Mouse (Mus musculus): ENCODE results near the gene Odf3l1. TPM values are rescaled to one million over a fixed set of nuclear protein-coding genes. Genes with fewer than 3 reads are reported as not detected.
"Not testable (repeated sequence)": the region's sequence is repeated elsewhere in the genome, so short reads cannot be mapped to it uniquely, and the experiment has no call there.

The Odf3l1 gene
- polyA plus RNA-seq (2015; fragmentation: Nextera tagmentation; extraction: Ambion mirVana) = 1.2 and 1.3 TPM in 2 replicates

DNA sequence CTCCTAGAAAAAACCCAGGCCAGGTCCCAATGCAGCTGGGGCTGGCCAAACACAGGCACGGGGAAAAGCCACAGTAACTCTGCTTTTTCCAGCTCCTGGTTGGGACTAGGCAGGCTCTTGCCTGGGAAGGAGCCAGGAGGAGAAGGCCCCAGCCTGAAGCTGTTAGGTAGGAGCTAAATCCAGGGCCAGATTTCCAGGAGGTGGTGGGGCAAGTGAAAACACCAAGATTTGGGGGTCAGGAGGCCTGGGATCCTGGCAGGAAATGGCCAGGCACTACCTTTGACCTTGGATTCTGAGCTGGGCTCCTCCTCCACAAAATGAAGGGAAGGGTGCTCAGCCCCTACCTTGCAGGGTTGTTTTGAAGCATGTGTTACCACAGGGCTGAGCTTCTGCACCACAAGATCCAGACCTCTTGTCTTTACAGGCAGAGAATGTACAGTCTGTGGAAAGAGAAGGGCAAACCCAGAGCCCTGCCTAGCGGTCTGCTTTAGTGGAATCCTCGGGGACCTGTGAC, at the start of gene Odf3l1:
Odf3l1 (minus strand) TSS at position 464 of the 514 bp plus-strand sequence.
- no peaks in the 10 kb centered on the region for H3K36me3 ChIP-seq
- peak within 1 kb of the TSS; percentile 75 for H3K4me2 ChIP-seq (replicated peaks)
- peaks cover 61% of the 10 kb centered on the region for H3K4me1 ChIP-seq (replicated peaks)
- no peaks in the 10 kb centered on the region for H3K27me3 ChIP-seq (replicated peaks)
- H3K9ac ChIP-seq = peak within 1 kb of the TSS; percentile 64
- H3K4me3 ChIP-seq (replicated peaks) = peak within 1 kb of the TSS; percentile 52
- peak within 1 kb of the TSS; percentile 81 for H3K27ac ChIP-seq
- ATAC-seq = peak; percentile 7; the same call in 1 of the 2 replicates
- no peaks in the 10 kb centered on the region for H3K9me3 ChIP-seq
- WGBS = 5% methylated on average over 3 of the region's 3 CpGs

DNA sequence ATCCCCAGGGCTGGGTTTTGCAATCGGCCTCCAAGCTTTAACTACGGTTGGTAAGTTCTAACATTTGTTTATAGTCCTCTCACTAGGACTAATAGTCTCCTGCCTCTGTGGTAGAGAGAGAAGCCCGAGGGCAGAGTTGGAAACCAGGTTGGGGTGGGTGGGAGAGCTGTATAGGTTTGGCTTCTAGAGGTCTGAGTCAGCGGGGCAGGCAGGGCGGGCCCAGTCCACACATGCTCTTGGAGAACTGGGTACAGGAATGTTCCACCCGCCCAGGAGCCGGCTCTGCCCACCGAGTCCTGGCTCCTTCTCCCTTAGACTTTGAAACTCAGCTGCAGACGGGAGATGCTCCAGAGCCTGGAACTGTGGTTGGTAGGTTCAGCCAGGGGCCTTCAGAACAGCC, 49.5 kb upstream of the Odf3l1 start:
- Histone ChIP-seq H3K27me3 (replicated peaks) (no peaks in the 10 kb centered on the region), H3K4me2 (replicated peaks) (no peak overlapping the region), H3K4me3 (replicated peaks) (no peak overlapping the region), H3K9ac (no peak overlapping the region), H3K9me3 (no peaks in the 10 kb centered on the region), H3K36me3 (peaks cover 20% of the 10 kb centered on the region), H3K27ac (no peak overlapping the region), H3K4me1 (replicated peaks) (no peaks in the 10 kb centered on the region)
- WGBS = 70% methylated on average over 9 of the region's 9 CpGs
- no peak for ATAC-seq

DNA sequence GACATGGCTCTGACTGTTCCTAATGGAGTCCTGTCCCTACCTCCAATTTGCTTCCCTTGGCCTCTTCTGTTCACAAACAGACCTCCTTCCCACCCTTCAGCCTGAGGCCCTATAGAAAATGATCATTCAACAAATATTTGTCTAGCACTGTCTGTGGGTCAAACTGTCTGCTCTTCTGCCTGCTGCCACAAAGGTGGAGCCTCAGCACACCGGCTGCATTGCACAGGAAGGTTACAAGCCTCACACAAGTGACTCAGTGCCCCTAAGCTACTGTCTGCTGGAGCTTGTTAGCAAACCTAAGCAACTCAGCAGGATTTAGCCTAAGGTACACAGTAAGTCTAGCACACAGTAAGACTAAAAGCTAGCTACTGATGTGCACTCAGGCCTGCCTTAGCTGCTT, 46.5 kb upstream of the Odf3l1 start:
- H3K4me2 ChIP-seq (replicated peaks) = no peak overlapping the region
- no peak for ATAC-seq
- 46% methylated on average over 1 of the region's 1 CpGs for WGBS
- no peaks in the 10 kb centered on the region for H3K4me1 ChIP-seq (replicated peaks)
- H3K27me3 ChIP-seq (replicated peaks) = no peaks in the 10 kb centered on the region
- no peak overlapping the region for H3K4me3 ChIP-seq (replicated peaks)
- H3K36me3 ChIP-seq = 0 out of 2 replicates have a peak, but pooled peaks cover 4% of the 10 kb centered on the region
- no peaks in the 10 kb centered on the region for H3K9me3 ChIP-seq
- H3K9ac ChIP-seq = no peak overlapping the region
- no peak overlapping the region for H3K27ac ChIP-seq

DNA sequence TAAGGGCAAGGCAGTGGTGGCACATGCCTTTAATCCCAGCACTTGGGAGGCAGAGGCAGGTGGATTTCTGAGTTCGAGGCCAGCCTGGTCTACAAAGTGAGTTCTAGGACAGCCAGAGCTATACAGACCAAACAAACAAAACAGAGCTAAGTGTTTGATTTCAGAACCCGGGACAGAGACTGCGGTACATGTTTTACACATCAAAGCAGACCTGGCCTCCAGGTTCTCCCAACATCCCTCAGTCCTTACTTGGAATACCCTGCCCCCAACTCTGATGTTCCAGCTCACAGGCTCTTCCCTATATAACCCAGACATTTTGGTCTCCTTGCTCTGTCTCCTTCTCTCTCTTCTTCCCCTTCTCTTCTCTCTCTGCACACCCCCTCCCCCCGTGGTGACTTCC, 45.5 kb upstream of the Odf3l1 start:
- not testable (repeated sequence) for H3K4me1 ChIP-seq (replicated peaks); H3K27me3 ChIP-seq (replicated peaks); H3K4me2 ChIP-seq (replicated peaks); H3K9me3 ChIP-seq; H3K9ac ChIP-seq; ATAC-seq; H3K4me3 ChIP-seq (replicated peaks); H3K27ac ChIP-seq; H3K36me3 ChIP-seq
- WGBS = 44% methylated on average over 4 of the region's 4 CpGs

DNA sequence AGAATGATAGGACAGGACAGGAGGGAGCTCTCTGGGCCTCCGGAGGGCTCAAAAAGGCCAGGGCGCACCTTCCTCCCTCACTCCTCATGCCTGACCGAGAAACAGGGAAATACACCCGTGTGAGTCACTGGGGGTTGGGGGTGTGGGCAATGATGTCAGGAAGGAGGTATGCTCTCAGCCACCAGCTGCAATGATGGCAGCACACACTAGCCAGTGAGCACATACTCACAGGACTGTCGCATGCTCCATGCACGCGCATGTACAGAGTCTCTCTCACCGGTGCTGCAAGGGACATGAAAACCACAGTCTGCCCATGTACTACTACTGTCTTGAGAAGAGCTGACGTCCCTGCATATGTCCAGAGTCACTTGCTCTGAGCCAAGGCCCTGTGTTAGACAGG, 43.1 kb upstream of the Odf3l1 start:
- peak; percentile 34; the same call in 1 of the 2 replicates for ATAC-seq
- H3K9me3 ChIP-seq = no peaks in the 10 kb centered on the region
- H3K27ac ChIP-seq = no peak overlapping the region
- no peaks in the 10 kb centered on the region for H3K27me3 ChIP-seq (replicated peaks)
- no peak overlapping the region for H3K4me2 ChIP-seq (replicated peaks)
- H3K4me1 ChIP-seq (replicated peaks) = no peaks in the 10 kb centered on the region
- no peak overlapping the region for H3K9ac ChIP-seq
- no peaks in the 10 kb centered on the region for H3K36me3 ChIP-seq
- no peak overlapping the region for H3K4me3 ChIP-seq (replicated peaks)
- 75% methylated on average over 9 of the region's 9 CpGs for WGBS

DNA sequence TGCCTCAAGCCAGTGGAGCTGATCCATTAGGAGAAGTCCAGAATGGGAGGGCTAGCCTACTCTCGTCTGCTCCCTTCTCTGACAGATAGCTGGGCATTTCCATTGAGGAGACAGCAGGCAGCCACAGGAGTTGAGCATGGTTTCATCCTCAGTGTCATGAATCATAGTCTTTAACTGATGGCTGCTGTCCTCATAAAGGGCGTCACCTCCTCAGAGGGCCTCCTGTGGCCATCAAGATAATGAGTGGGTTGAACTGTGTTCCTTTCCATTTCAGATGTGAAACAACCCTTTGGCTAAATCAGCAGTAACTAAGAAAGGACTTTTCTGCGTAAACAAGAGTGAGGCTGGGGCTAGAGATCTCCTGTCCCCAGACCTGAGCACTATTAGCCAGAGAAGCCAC, 39.2 kb upstream of the Odf3l1 start:
- WGBS = 83% methylated on average over 3 of the region's 3 CpGs

DNA sequence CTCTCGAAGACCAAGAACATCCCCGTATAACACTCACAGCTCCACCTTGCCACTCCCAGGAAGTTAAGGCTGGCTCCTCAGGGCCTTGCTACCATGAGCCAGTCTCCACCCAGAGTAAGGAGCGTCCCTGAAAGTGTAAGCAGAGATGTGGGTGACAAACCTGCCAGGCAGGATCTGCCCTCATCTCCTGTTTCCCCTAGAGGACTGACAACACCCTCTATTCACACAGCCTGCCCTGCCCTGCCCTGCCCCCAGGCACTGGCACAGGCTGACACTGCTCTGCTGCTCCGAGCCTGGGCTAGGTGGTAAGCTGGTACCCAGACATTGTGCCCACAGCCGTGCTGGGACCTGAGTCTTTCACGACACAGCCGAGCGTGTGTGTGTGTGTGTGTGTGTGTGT, 36.7 kb upstream of the Odf3l1 start:
- no peaks in the 10 kb centered on the region for H3K27me3 ChIP-seq (replicated peaks)
- H3K36me3 ChIP-seq = no peaks in the 10 kb centered on the region
- H3K9me3 ChIP-seq = no peaks in the 10 kb centered on the region
- no peak overlapping the region for H3K4me3 ChIP-seq (replicated peaks)
- H3K4me1 ChIP-seq (replicated peaks) = peaks cover 2% of the 10 kb centered on the region
- peak; percentile 83 for ATAC-seq
- H3K4me2 ChIP-seq (replicated peaks) = no peak overlapping the region; the same call in 1 of the 2 replicates
- H3K9ac ChIP-seq = no peak overlapping the region
- H3K27ac ChIP-seq = no peak overlapping the region
- WGBS = 49% methylated on average over 8 of the region's 8 CpGs

More for the DNA sequence above, 39.2 kb upstream of the Odf3l1 start:
- H3K9ac ChIP-seq = no peak overlapping the region
- no peak for ATAC-seq
- H3K27ac ChIP-seq = no peak overlapping the region
- H3K36me3 ChIP-seq = no peaks in the 10 kb centered on the region
- peaks cover 2% of the 10 kb centered on the region for H3K4me1 ChIP-seq (replicated peaks)
- H3K4me2 ChIP-seq (replicated peaks) = no peak overlapping the region
- no peak overlapping the region for H3K4me3 ChIP-seq (replicated peaks)
- H3K27me3 ChIP-seq (replicated peaks) = no peaks in the 10 kb centered on the region
- H3K9me3 ChIP-seq = no peaks in the 10 kb centered on the region

DNA sequence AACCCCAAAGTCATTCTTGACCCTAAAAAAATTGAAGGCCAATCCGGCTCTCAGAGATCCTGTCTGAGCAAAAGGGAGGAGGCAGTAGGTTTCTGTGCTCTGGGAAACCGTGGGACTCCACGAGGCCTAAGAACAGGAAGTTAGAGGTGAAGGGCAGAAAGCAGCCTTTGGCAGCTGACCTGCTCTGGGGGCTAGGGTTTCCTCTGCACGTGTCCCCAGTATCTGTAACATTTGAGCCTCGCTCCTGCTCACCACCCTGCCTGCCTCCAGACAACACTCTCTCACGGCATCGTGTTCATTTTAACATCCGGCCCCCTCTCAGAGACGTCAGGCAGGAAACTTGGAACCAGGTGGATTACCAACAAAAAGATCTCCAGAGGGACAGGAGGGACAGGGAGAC, 36.1 kb upstream of the Odf3l1 start:
- ATAC-seq = peak; percentile 30; the same call in 1 of the 2 replicates
- H3K27ac ChIP-seq = no peak overlapping the region

DNA sequence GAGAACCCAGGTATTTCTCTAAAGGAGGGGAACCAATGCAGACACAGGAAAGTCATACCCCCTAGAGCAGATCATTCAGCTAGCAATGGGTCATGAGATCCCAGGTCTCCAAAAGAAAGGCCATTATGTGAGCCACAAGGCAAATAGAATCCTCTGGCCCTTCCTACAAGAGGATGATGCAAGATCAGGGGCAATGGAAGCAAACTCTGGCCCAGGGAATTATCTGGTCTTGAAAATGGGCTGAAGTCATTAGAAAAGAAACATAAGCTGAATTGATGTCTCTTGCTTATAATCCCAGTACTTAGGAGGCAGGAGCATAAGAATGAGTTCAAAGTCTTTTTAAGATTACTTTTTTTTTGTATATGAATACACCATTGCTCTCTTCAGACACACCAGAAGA, 35.6 kb upstream of the Odf3l1 start:
- Histone ChIP-seq H3K36me3 (no peaks in the 10 kb centered on the region), H3K9ac (no peak overlapping the region), H3K9me3 (no peaks in the 10 kb centered on the region), H3K27me3 (replicated peaks) (no peaks in the 10 kb centered on the region), H3K4me2 (replicated peaks) (no peak overlapping the region), H3K4me3 (replicated peaks) (no peak overlapping the region), H3K4me1 (replicated peaks) (peaks cover 2% of the 10 kb centered on the region), H3K27ac (no peak overlapping the region)
- ATAC-seq = no peak

More for the DNA sequence above, 36.1 kb upstream of the Odf3l1 start:
- Histone ChIP-seq H3K9ac (no peak overlapping the region), H3K27me3 (replicated peaks) (no peaks in the 10 kb centered on the region), H3K9me3 (no peaks in the 10 kb centered on the region), H3K4me1 (replicated peaks) (peaks cover 2% of the 10 kb centered on the region), H3K4me3 (replicated peaks) (no peak overlapping the region), H3K36me3 (no peaks in the 10 kb centered on the region), H3K4me2 (replicated peaks) (no peak overlapping the region; the same call in 1 of the 2 replicates)
- WGBS = 30% methylated on average over 9 of the region's 9 CpGs

DNA sequence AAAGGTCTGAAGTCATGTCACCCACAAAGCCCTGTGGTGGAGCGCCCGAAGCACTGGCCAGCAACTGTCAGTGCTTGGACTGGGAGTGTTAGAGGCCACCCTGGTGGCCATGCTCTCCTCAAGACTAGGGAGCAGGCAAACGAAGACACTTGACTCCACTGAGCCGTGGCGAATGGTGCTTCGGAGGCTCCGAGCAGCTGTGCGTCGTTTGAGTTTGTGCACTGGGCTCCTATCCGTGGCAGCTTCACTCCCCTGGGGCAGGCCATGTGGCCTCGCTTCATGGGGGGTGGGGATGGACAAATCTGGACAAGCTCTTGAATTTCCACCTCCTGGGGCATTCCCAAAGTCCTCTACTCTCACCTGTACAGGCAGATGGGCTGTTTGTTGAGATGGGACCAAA, 34.9 kb upstream of the Odf3l1 start:
- WGBS = 75% methylated on average over 11 of the region's 11 CpGs
- Histone ChIP-seq H3K27ac (no peak overlapping the region), H3K9me3 (no peaks in the 10 kb centered on the region), H3K4me3 (replicated peaks) (no peak overlapping the region), H3K9ac (no peak overlapping the region), H3K4me1 (replicated peaks) (peaks cover 2% of the 10 kb centered on the region), H3K27me3 (replicated peaks) (no peaks in the 10 kb centered on the region), H3K4me2 (replicated peaks) (no peak overlapping the region), H3K36me3 (no peaks in the 10 kb centered on the region)
- ATAC-seq = no peak

DNA sequence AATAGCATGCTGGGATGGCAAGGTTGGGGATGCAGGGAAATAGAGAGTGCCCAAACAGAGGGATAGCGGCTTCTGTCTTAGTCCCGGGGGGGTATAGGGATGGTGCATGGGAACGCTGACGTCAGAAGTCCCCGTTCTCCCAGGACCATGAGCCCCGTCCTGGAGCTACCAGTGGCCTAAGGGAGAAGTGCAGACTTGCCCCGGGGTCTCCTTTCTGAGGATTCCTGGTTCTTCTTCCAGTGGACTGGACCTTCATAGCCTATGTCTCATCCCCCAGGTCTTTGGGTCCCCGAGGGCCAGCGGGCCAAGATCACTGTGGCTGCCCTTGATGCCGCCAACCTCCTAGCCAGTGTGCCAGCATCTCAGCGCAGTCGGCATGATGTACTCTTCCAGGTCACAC, 32.3 kb upstream of the Odf3l1 start:
- no peak overlapping the region for H3K4me2 ChIP-seq (replicated peaks)
- H3K9me3 ChIP-seq = no peaks in the 10 kb centered on the region
- no peak overlapping the region for H3K27ac ChIP-seq
- H3K36me3 ChIP-seq = 0 out of 2 replicates have a peak, but pooled peaks cover 4% of the 10 kb centered on the region
- peaks cover 4% of the 10 kb centered on the region; the same call in 1 of the 2 replicates for H3K27me3 ChIP-seq (replicated peaks)
- H3K9ac ChIP-seq = no peak overlapping the region
- peaks cover 2% of the 10 kb centered on the region for H3K4me1 ChIP-seq (replicated peaks)
- no peak overlapping the region for H3K4me3 ChIP-seq (replicated peaks)
- no peak for ATAC-seq
- WGBS = 89% methylated on average over 12 of the region's 12 CpGs

DNA sequence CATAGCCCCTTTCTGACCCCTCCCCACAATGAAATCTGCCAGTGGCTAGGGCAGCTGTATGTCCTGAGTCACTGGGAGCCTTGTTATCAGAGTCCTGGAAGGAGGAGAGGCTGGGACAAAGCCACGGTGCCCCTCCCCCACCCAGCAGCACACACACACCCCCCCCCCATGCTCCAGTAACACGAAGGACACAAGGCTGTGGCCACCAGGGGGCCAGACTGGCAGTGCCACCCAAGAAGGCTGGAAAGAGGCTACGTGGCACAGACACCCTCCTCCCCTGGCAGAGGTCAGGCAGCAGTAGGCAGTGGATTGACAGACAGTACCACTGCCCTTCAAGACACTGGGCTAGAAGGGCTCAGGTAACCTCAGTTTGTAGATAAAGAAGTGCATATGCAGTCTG, 29.5 kb upstream of the Odf3l1 start:
- Histone ChIP-seq H3K4me1 (replicated peaks) (peaks cover 5% of the 10 kb centered on the region; the same call in 1 of the 2 replicates), H3K36me3 (0 out of 2 replicates have a peak, but pooled peaks cover 4% of the 10 kb centered on the region), H3K9me3 (no peaks in the 10 kb centered on the region), H3K9ac (no peak overlapping the region), H3K27ac (no peak overlapping the region), H3K4me2 (replicated peaks) (no peak overlapping the region), H3K27me3 (replicated peaks) (peaks cover 4% of the 10 kb centered on the region; the same call in 1 of the 2 replicates), H3K4me3 (replicated peaks) (no peak overlapping the region)
- 20% methylated on average over 3 of the region's 3 CpGs for WGBS
- no peak for ATAC-seq

DNA sequence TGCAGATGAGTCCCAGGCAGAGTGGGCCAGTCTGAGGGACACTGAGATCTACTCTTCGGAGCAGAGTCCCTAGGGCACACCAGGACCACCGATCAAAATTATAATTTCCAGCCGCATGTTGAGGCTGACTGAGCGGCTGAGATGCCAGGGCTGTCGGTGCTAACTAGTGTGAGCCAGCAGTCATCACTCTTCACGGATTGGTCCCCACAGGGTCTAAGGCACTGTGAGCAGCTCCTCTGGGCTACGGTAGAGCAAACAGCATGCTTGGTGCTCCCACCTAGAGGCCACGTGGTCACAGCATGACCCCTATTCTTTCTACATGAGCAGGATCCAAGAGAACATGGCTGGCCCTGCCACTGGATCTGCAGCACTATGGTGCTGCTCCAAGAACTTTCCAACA, 28.8 kb upstream of the Odf3l1 start:
- Histone ChIP-seq H3K9me3 (no peaks in the 10 kb centered on the region), H3K4me3 (replicated peaks) (no peak overlapping the region), H3K27ac (no peak overlapping the region), H3K4me2 (replicated peaks) (no peak overlapping the region), H3K9ac (no peak overlapping the region), H3K4me1 (replicated peaks) (peaks cover 5% of the 10 kb centered on the region; the same call in 1 of the 2 replicates), H3K36me3 (0 out of 2 replicates have a peak, but pooled peaks cover 4% of the 10 kb centered on the region), H3K27me3 (replicated peaks) (peaks cover 4% of the 10 kb centered on the region; the same call in 1 of the 2 replicates)
- 78% methylated on average over 8 of the region's 8 CpGs for WGBS
- ATAC-seq = no peak
